Mouse (Mus musculus) liver, embryonic 14.5 days (tissue): ENCODE data around the gene Gnai3. TPM values are rescaled to one million over a fixed set of nuclear protein-coding genes. Genes with fewer than 3 reads are reported as not detected.

Experiments used
- ATAC-seq: fragments of 200-750 bp; cut with Nextera tagmentation; 2 replicates; pipeline ENCODE4 v1.8.0; 2017; ENCODE audit warnings: moderate number of reproducible peaks, mild to moderate bottlenecking, moderate library complexity; ENCODE audit not compliant: insufficient read depth
- DNase-seq, 3 experiments: peaks; one replicate each; pipeline ENCODE4 v3.0.0-alpha.2; 2012 to 2013; ENCODE audit warnings: low read depth in 3 of 3, low spot score in 3 of 3
- H3K27ac ChIP-seq: fragments of 300-500 bp; sonication (generic); 2 replicates; pipeline ENCODE4 v1.5.1; 2014; ENCODE audit warnings: moderate library complexity, mild to moderate bottlenecking, control low read depth, inconsistent platforms
- H3K27me3 ChIP-seq: fragments of 300-500 bp; sonication (generic); 2 replicates; pipeline ENCODE4 v1.6.1; 2014; ENCODE audit warnings: mild to moderate bottlenecking, low read length, moderate library complexity; ENCODE audit not compliant: control insufficient read depth, insufficient read depth
- H3K36me3 ChIP-seq: fragments of 300-500 bp; sonication (generic); replicated peaks from 2 replicates; pipeline ENCODE4 v1.6.1; 2014; ENCODE audit warnings: low read depth; ENCODE audit not compliant: control insufficient read depth, insufficient read depth
- H3K4me1 ChIP-seq, 2 experiments: fragments of 200-500 bp in 1 of 2; fragments of 300-500 bp in 1 of 2; sonication (generic) in 1 of 2; replicated peaks; 2 replicates each; pipeline ENCODE4 v1.6.1; 2012 to 2014; ENCODE audit warnings: antibody characterized with exemption in 1 of 2, inconsistent platforms in 1 of 2, low read length in 1 of 2; ENCODE audit not compliant: control insufficient read depth in 2 of 2, insufficient read depth in 2 of 2
- H3K4me2 ChIP-seq: fragments of 300-500 bp; sonication (generic); 2 replicates; pipeline ENCODE4 v1.6.1; 2014; ENCODE audit warnings: low read depth, mild to moderate bottlenecking, control low read depth, moderate library complexity
- H3K4me3 ChIP-seq, 2 experiments: fragments of 200-500 bp in 1 of 2; fragments of 300-500 bp in 1 of 2; sonication (generic) in 1 of 2; 2 replicates each; pipeline ENCODE4 v1.5.1; 2012 to 2014; ENCODE audit warnings: low read depth in 2 of 2, low read length in 2 of 2, mild to moderate bottlenecking in 2 of 2, control low read depth in 1 of 2, inconsistent platforms in 1 of 2, moderate library complexity in 1 of 2; ENCODE audit not compliant: insufficient read depth in 1 of 2
- H3K9ac ChIP-seq: fragments of 300-500 bp; sonication (generic); replicated peaks from 2 replicates; pipeline ENCODE4 v1.6.1; 2014; ENCODE audit warnings: mild to moderate bottlenecking, control low read depth, moderate library complexity
- H3K9me3 ChIP-seq: fragments of 300-500 bp; sonication (generic); 2 replicates; pipeline ENCODE4 v1.6.1; 2016; ENCODE audit warnings: low read length, mixed read lengths; ENCODE audit not compliant: control insufficient read depth
- CTCF ChIP-seq: IDR thresholded peaks from 2 replicates; pipeline ENCODE4 v1.5.1; 2016; ENCODE audit warnings: antibody characterized with exemption, low read depth, control low read depth
- EP300 ChIP-seq: IDR thresholded peaks from 2 replicates; pipeline ENCODE4 v1.6.1; 2016; ENCODE audit warnings: antibody characterized with exemption, low read depth
- WGBS: fragments of 180-500 bp; shearing (Covaris S2); extraction: QIAGEN DNeasy Blood & Tissue Kit; methylation state at CpG from one replicate; pipeline ENCODE4 v1.1.7; 2014; ENCODE audit not compliant: insufficient replicate concordance; 5-methylcytosine and 5-hydroxymethylcytosine counted together
- polyA plus RNA-seq, 2 experiments: library from polyadenylated mRNA; depleted of rRNA in 1 of 2; stranded (reverse) in 1 of 2; unstranded in 1 of 2; fragments of >200 nt; fragmentation: Nextera tagmentation in 1 of 2; extraction: Ambion mirVana in 1 of 2; gene quantifications; 2 replicates each; pipeline versions ENCODE4 v1.2.1 to v1.2.3; 2012 to 2014

Gene Gnai3
- polyA plus RNA-seq, 2 experiments, result 28.7 to 58.0 TPM

GRCm38 (mm10) chr3:108090561-108090960, 55.4 kb downstream of the Gnai3 start:
- H3K36me3 ChIP-seq, result no peaks in the 10 kb centered on the region
- DNase-seq, result no peak
- no peaks in the 10 kb centered on the region for H3K9me3 ChIP-seq
- no peak overlapping the region for H3K27ac ChIP-seq
- no peaks in the 10 kb centered on the region for H3K27me3 ChIP-seq
- no peak for TF ChIP-seq CTCF
- TF ChIP-seq EP300, result no peak
- H3K4me3 ChIP-seq, result no peak overlapping the region
- 91% methylated on average over 2 of the region's 2 CpGs for WGBS
- no peak overlapping the region for H3K4me2 ChIP-seq
- peaks cover 35 to 37% of the 10 kb centered on the region in 2 experiments for H3K4me1 ChIP-seq
- H3K9ac ChIP-seq, result no peak overlapping the region
- no peak for ATAC-seq

GRCm38 (mm10) chr3:108089916-108090315, 56.0 kb downstream of the Gnai3 start:
- H3K27ac ChIP-seq, result no peak overlapping the region
- ATAC-seq (no peak), DNase-seq (no peak)
- TF ChIP-seq EP300 (no peak), CTCF (no peak)
- WGBS, result 62% methylated on average over 2 of the region's 2 CpGs
- H3K27me3 ChIP-seq, result no peaks in the 10 kb centered on the region
- H3K4me2 ChIP-seq, result no peak overlapping the region
- peaks cover 29 to 31% of the 10 kb centered on the region in 2 experiments for H3K4me1 ChIP-seq
- H3K9me3 ChIP-seq, result no peaks in the 10 kb centered on the region
- no peaks in the 10 kb centered on the region for H3K36me3 ChIP-seq
- no peak overlapping the region for H3K4me3 ChIP-seq
- no peak overlapping the region for H3K9ac ChIP-seq

- TF ChIP-seq CTCF (no peak), EP300 (no peak)
- Histone ChIP-seq H3K9ac (no peak overlapping the region), H3K4me2 (no peak overlapping the region), H3K36me3 (no peaks in the 10 kb centered on the region; the same call in 1 of the 2 replicates), H3K27me3 (no peaks in the 10 kb centered on the region), H3K27ac (no peak overlapping the region), H3K4me1 (peaks cover 29 to 32% of the 10 kb centered on the region in 2 experiments), H3K4me3 (no peak overlapping the region), H3K9me3 (no peaks in the 10 kb centered on the region)
- DNase-seq (no peak), ATAC-seq (no peak)
- 58% methylated on average over 5 of the region's 5 CpGs for WGBS
Measured at GRCm38 (mm10) chr3:108088842-108089380, 57.0 kb downstream of the Gnai3 start.

DNA sequence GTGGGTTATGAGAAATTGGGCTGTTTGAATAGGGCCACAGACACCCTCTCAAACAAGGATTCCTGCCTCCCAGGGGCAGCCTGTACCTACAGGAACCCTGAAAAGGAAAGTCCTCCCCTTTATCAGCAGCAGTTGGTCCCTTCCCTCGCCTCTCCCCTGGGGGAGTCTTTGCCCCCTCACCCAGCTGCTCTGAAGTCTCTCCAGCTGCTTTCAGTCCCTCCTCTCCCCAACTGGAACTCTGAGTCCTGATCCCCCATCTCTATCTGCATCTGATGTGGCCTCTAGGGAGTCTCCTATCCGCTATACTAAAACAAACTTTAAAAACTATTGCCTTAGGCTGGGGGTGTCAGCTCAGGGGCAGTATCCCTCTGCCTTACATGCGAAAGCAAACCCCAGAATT, 58.6 kb downstream of the Gnai3 start:
- Histone ChIP-seq H3K9ac (peak overlapping the region; percentile 90), H3K4me2 (peak overlapping the region; percentile 99), H3K4me1 (peaks cover 31 to 40% of the 10 kb centered on the region in 2 experiments), H3K36me3 (peaks cover 3% of the 10 kb centered on the region), H3K27ac (peak overlapping the region; percentile 57), H3K27me3 (no peaks in the 10 kb centered on the region), H3K9me3 (no peaks in the 10 kb centered on the region), H3K4me3 (peak overlapping the region in 1 of 2 experiments; percentile 92; a peak in 2 of 4 replicates)
- TF ChIP-seq CTCF, result no peak
- TF ChIP-seq EP300, result no peak
- ATAC-seq (no peak), DNase-seq (no peak)
- 51% methylated on average over 3 of the region's 3 CpGs for WGBS

DNA sequence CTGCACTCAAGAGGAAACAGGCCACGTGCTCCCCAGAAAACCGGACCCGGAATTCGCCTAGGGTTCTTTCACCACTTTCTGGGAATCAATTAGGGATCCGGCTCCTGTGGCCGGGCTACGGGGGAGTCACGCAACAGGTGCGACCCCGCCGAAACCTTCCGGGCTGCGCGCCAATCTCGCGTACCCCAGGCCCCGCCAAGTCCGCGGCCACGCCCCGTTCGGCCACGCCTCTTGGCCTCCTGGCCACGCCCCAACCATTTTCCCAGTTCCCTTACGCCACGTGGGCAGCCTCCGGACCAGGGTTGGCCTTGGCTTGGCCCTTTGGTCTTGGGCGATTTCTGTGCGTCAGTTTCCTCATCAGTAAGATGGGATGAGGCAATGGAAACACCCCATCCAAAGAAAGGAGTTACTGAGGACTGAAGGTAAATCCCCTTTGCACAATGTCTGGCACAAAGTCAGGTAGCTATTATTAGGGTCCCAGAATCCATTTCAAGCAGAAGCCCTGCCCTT, 59.4 kb downstream of the Gnai3 start, which contains the start of gene Ampd2:
TSS of gene Ampd2 (minus strand) at position 182 of the 510 bp plus-strand sequence.
- Histone ChIP-seq H3K27ac (peak within 1 kb of the TSS; percentile 83), H3K4me2 (peak within 1 kb of the TSS; percentile 99), H3K4me1 (peaks cover 34 to 40% of the 10 kb centered on the region in 2 experiments), H3K36me3 (peaks cover 3% of the 10 kb centered on the region), H3K9ac (peak within 1 kb of the TSS; percentile 90), H3K4me3 (peak within 1 kb of the TSS; percentile 92 to 93), H3K27me3 (no peaks in the 10 kb centered on the region), H3K9me3 (no peaks in the 10 kb centered on the region)
- ATAC-seq (peak; percentile 60), DNase-seq (peak in 2 of 3 experiments; percentile 64)
- TF ChIP-seq CTCF (no peak), EP300 (no peak; the same call in 1 of the 2 replicates)
- under 1% methylated on average over 29 of the region's 29 CpGs for WGBS
